Mouse (Mus musculus) olfactory bulb, adult 2 months (tissue): Measurements from ENCODE around the gene Csrp3.

Source experiments
- CTCF ChIP-seq: fragments of 200-500 bp; IDR thresholded peaks from 2 replicates; pipeline ENCODE4 v1.5.1; 2012; ENCODE audit warnings: low read depth, mild to moderate bottlenecking, low read length, moderate library complexity; ENCODE audit not compliant: insufficient read depth
- POLR2A ChIP-seq: fragments of 200-500 bp; IDR thresholded peaks from 2 replicates; pipeline ENCODE4 v1.6.1; 2012; ENCODE audit warnings: mild to moderate bottlenecking, low read depth, low read length, moderate library complexity; ENCODE audit not compliant: insufficient read depth

- TF ChIP-seq POLR2A: no peak
- TF ChIP-seq CTCF: no peak
Observed at GRCm38 (mm10) chr7:48853496-48853895, 5.7 kb upstream of the Csrp3 start.
